Mouse (Mus musculus) embryonic facial prominence, embryonic 11.5 days (tissue): ENCODE results near the gene Myo1f. TPM values are rescaled to one million over a fixed set of nuclear protein-coding genes. Genes with fewer than 3 reads are reported as not detected.

Source experiments
- ATAC-seq: fragments of 200-750 bp; cut with Nextera tagmentation; replicated peaks from 2 replicates; pipeline ENCODE4 v1.8.0; 2017; ENCODE audit warnings: low read depth; ENCODE audit not compliant: insufficient number of reproducible peaks, low FRiP score, low TSS enrichment
- DNase-seq: peaks from one replicate; pipeline ENCODE4 v3.0.0-alpha.2; 2015; ENCODE audit warnings: low spot score
- H3K27ac ChIP-seq: fragments of 300-500 bp; sonication (generic); replicated peaks from 2 replicates; pipeline ENCODE4 v1.5.1; 2014; ENCODE audit warnings: mild to moderate bottlenecking, low read depth, low read length, control low read depth
- H3K27me3 ChIP-seq: fragments of 300-500 bp; sonication (generic); 2 replicates; pipeline ENCODE4 v1.6.1; 2014; ENCODE audit warnings: mild to moderate bottlenecking, low read length, moderate library complexity, mixed read lengths; ENCODE audit not compliant: control insufficient read depth, insufficient read depth
- H3K36me3 ChIP-seq: fragments of 300-500 bp; sonication (generic); replicated peaks from 2 replicates; pipeline ENCODE4 v1.6.1; 2014; ENCODE audit warnings: low read depth, mild to moderate bottlenecking, low read length, moderate library complexity, mixed read lengths; ENCODE audit not compliant: control insufficient read depth, insufficient read depth
- H3K4me1 ChIP-seq: fragments of 300-500 bp; sonication (generic); 2 replicates; pipeline ENCODE4 v1.6.1; 2014; ENCODE audit warnings: low read length, mixed read lengths; ENCODE audit not compliant: control insufficient read depth, insufficient read depth
- H3K4me2 ChIP-seq: fragments of 300-500 bp; sonication (generic); 2 replicates; pipeline ENCODE4 v1.6.1; 2014; ENCODE audit warnings: low read depth, mild to moderate bottlenecking, control low read depth, low read length, moderate library complexity
- H3K4me3 ChIP-seq: fragments of 300-500 bp; sonication (generic); 2 replicates; pipeline ENCODE4 v1.5.1; 2014; ENCODE audit warnings: low read depth, low read length, control low read depth
- H3K9ac ChIP-seq: fragments of 300-500 bp; sonication (generic); replicated peaks from 2 replicates; pipeline ENCODE4 v1.6.1; 2014; ENCODE audit warnings: mild to moderate bottlenecking, control low read depth, low read length
- H3K9me3 ChIP-seq: fragments of 300-500 bp; sonication (generic); replicated peaks from 2 replicates; pipeline ENCODE4 v1.6.1; 2016; ENCODE audit warnings: mild to moderate bottlenecking, low read length, inconsistent platforms, mixed read lengths; ENCODE audit not compliant: control insufficient read depth
- WGBS: fragments of 180-500 bp; shearing (Covaris S2); extraction: QIAGEN DNeasy Blood & Tissue Kit; methylation state at CpG from one replicate; pipeline ENCODE4 v1.1.7; 2014; 5-methylcytosine and 5-hydroxymethylcytosine counted together
- polyA plus RNA-seq: library from polyadenylated mRNA; unstranded; fragments of >200 nt; fragmentation: Nextera tagmentation; extraction: Ambion mirVana; gene quantifications from 2 replicates; pipeline ENCODE4 v1.2.1, GENCODE M21; 2014

Myo1f gene
- 1.6 and 2.2 TPM in 2 replicates for polyA plus RNA-seq

- Histone ChIP-seq H3K9me3 (no peaks in the 10 kb centered on the region), H3K4me2 (no peak within 1 kb of the TSS), H3K27ac (no peak within 1 kb of the TSS), H3K4me1 (no peaks in the 10 kb centered on the region), H3K9ac (no peak within 1 kb of the TSS), H3K27me3 (no peaks in the 10 kb centered on the region), H3K36me3 (peaks cover 4% of the 10 kb centered on the region; the same call in 1 of the 2 replicates), H3K4me3 (no peak within 1 kb of the TSS)
- 45% methylated on average over 6 of the region's 6 CpGs for WGBS
- DNase-seq (no peak), ATAC-seq (no peak)
Observed at GRCm38 (mm10) chr17:33555223-33555855, at the start of gene Myo1f. Gene Myo1f (plus strand): TSS chr17:33555707.

GRCm38 (mm10) chr17:33508386-33508785 is 47.1 kb upstream of the Myo1f start:
- no peak overlapping the region for H3K4me2 ChIP-seq
- no peak for DNase-seq
- no peak overlapping the region for H3K4me3 ChIP-seq
- no peaks in the 10 kb centered on the region for H3K36me3 ChIP-seq
- no peaks in the 10 kb centered on the region for H3K27me3 ChIP-seq
- H3K9me3 ChIP-seq = no peaks in the 10 kb centered on the region
- ATAC-seq = no peak
- H3K27ac ChIP-seq = no peak overlapping the region
- no peaks in the 10 kb centered on the region for H3K4me1 ChIP-seq
- H3K9ac ChIP-seq = no peak overlapping the region
- WGBS = 82% methylated on average over 1 of the region's 1 CpGs

- Histone ChIP-seq H3K4me2 (no peak overlapping the region), H3K36me3 (no peaks in the 10 kb centered on the region), H3K4me3 (no peak overlapping the region), H3K27me3 (no peaks in the 10 kb centered on the region), H3K9me3 (no peaks in the 10 kb centered on the region), H3K27ac (no peak overlapping the region), H3K4me1 (no peaks in the 10 kb centered on the region), H3K9ac (no peak overlapping the region)
- DNase-seq (no peak), ATAC-seq (no peak)
- 83% methylated on average over 5 of the region's 5 CpGs for WGBS
Observed at GRCm38 (mm10) chr17:33510172-33510571, 45.3 kb upstream of the Myo1f start.

- Histone ChIP-seq H3K4me2 (no peak overlapping the region), H3K27me3 (no peaks in the 10 kb centered on the region), H3K9me3 (no peaks in the 10 kb centered on the region), H3K9ac (no peak overlapping the region), H3K27ac (no peak overlapping the region), H3K4me1 (no peaks in the 10 kb centered on the region), H3K4me3 (no peak overlapping the region), H3K36me3 (no peaks in the 10 kb centered on the region)
- DNase-seq (no peak), ATAC-seq (no peak)
- 32% methylated on average over 2 of the region's 2 CpGs for WGBS
Observed at GRCm38 (mm10) chr17:33512441-33513415, 42.8 kb upstream of the Myo1f start.

- Histone ChIP-seq H3K4me1 (no peaks in the 10 kb centered on the region), H3K27me3 (no peaks in the 10 kb centered on the region), H3K4me3 (no peak overlapping the region), H3K9ac (no peak overlapping the region), H3K9me3 (no peaks in the 10 kb centered on the region), H3K36me3 (no peaks in the 10 kb centered on the region), H3K27ac (no peak overlapping the region), H3K4me2 (no peak overlapping the region)
- ATAC-seq = no peak
- DNase-seq = no peak
- WGBS = 89% methylated on average over 5 of the region's 5 CpGs
Observed at GRCm38 (mm10) chr17:33513874-33514273, 41.6 kb upstream of the Myo1f start.

- Histone ChIP-seq H3K27ac (no peak overlapping the region), H3K4me3 (no peak overlapping the region), H3K36me3 (no peaks in the 10 kb centered on the region), H3K27me3 (no peaks in the 10 kb centered on the region), H3K4me2 (no peak overlapping the region), H3K9ac (no peak overlapping the region), H3K9me3 (no peaks in the 10 kb centered on the region), H3K4me1 (no peaks in the 10 kb centered on the region)
- ATAC-seq (no peak), DNase-seq (no peak)
- WGBS = 50% methylated on average over 1 of the region's 1 CpGs
Observed at GRCm38 (mm10) chr17:33520366-33520765, 35.1 kb upstream of the Myo1f start.

- Histone ChIP-seq H3K4me3 (peak overlapping the region; percentile 65), H3K27me3 (no peaks in the 10 kb centered on the region), H3K9me3 (no peaks in the 10 kb centered on the region), H3K9ac (peak overlapping the region; percentile 80), H3K36me3 (no peaks in the 10 kb centered on the region), H3K27ac (peak overlapping the region; percentile 53), H3K4me1 (no peaks in the 10 kb centered on the region), H3K4me2 (peak overlapping the region; percentile 75)
- DNase-seq (no peak), ATAC-seq (peak; percentile 37)
- 5% methylated on average over 12 of the region's 13 CpGs for WGBS
Observed at GRCm38 (mm10) chr17:33523431-33523917, 32.0 kb upstream of the Myo1f start.
